Mouse (Mus musculus) embryonic facial prominence, embryonic 12.5 days (tissue): ENCODE results near the gene Eif6. TPM values are rescaled to one million over a fixed set of nuclear protein-coding genes. Genes with fewer than 3 reads are reported as not detected.

ENCODE experiments used
- polyA plus RNA-seq: library from polyadenylated mRNA; unstranded; fragments of >200 nt; fragmentation: Nextera tagmentation; extraction: Ambion mirVana; gene quantifications from 2 replicates; pipeline ENCODE4 v1.2.1, GENCODE M21; 2016

The Eif6 gene
- polyA plus RNA-seq, 1 experiment from 2014 or later = 188 TPM

Other genes with a start within 250 kb of the Eif6 start
- 28.0 and 28.9 TPM in 2 replicates for gene Gss, start 234.1 kb downstream of the Eif6 start, polyA plus RNA-seq
- gene Myh7b, start 215.7 kb downstream of the Eif6 start, polyA plus RNA-seq = 1.3 and 1.4 TPM in 2 replicates
- gene Trpc4ap, start 134.5 kb downstream of the Eif6 start, polyA plus RNA-seq = 171 and 177 TPM in 2 replicates
- gene Edem2, start 97.5 kb downstream of the Eif6 start, polyA plus RNA-seq = 27.3 and 28.5 TPM in 2 replicates
- not detected in 2 replicates for gene Gm17581, start 91.1 kb downstream of the Eif6 start, polyA plus RNA-seq
- 3.6 TPM in 2 replicates for gene Procr, start 75.8 kb downstream of the Eif6 start, polyA plus RNA-seq
- 0.61 and 1.1 TPM in 2 replicates for gene Mmp24, start 51.6 kb downstream of the Eif6 start, polyA plus RNA-seq
- gene BC029722, start 7.5 kb downstream of the Eif6 start, polyA plus RNA-seq = 12.9 and 13.4 TPM in 2 replicates
- gene Fam83c, start 7.9 kb upstream of the Eif6 start, polyA plus RNA-seq = 0.36 and 0.38 TPM in 2 replicates
- gene Uqcc1, start 103.4 kb upstream of the Eif6 start, polyA plus RNA-seq = 61.3 and 71.5 TPM in 2 replicates
- 0.28 TPM in 1 of 2 replicates, not detected in the other for gene Gm15557, start 113.8 kb upstream of the Eif6 start, polyA plus RNA-seq
- 5.6 and 10.5 TPM in 2 replicates for gene Gdf5, start 118.4 kb upstream of the Eif6 start, polyA plus RNA-seq
- gene Cep250, start 129.5 kb upstream of the Eif6 start, polyA plus RNA-seq = 33.3 and 35.2 TPM in 2 replicates
- gene 6430550D23Rik, start 181.1 kb upstream of the Eif6 start, polyA plus RNA-seq = 2.0 and 2.3 TPM in 2 replicates
- gene Ergic3, start 181.1 kb upstream of the Eif6 start, polyA plus RNA-seq = 199 and 220 TPM in 2 replicates
- 0.05 and 0.08 TPM in 2 replicates for gene Fer1l4, start 226.0 kb upstream of the Eif6 start, polyA plus RNA-seq
- gene Spag4, start 238.2 kb upstream of the Eif6 start, polyA plus RNA-seq = 6.0 and 6.9 TPM in 2 replicates